Mouse (Mus musculus): ENCODE data around the gene Myo1h.

Myo1h gene

GRCm38 (mm10) chr5:114288874-114289273, at the start of gene Myo1h:
Gene Myo1h (plus strand): TSS chr5:114289166.
- no peak for DNase-seq (ENCODE audit: low spot score)

- DNase-seq (ENCODE audit: low spot score) = no peak
Measured at GRCm38 (mm10) chr5:114239737-114240136, 49.2 kb upstream of the Myo1h start.

DNA sequence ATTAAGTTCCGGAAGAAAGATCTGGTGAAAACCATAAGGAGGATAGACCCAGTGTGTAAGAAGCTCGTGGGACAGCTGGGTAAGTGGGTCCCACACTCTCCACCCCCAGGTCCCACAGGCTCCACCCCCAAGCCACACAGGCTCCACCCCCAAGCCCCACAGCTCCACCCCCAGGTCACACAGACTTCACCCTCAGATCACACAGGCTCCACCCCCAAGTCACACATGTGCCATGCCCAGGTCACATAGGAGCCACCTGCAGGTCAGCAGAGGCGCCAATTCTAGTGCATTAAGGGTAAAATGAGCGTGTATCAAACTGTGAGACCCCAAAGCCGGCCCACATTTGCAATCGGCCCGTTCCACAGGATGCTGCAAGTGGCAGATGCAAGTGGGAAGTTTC, 42.5 kb upstream of the Myo1h start:
- DNase-seq (ENCODE audit: low spot score) = no peak

- no peak for DNase-seq (ENCODE audit: low spot score)
Measured at GRCm38 (mm10) chr5:114248174-114248589, 40.8 kb upstream of the Myo1h start.

GRCm38 (mm10) chr5:114259495-114259894, 29.5 kb upstream of the Myo1h start:
- no peak for DNase-seq (ENCODE audit: low spot score)

DNA sequence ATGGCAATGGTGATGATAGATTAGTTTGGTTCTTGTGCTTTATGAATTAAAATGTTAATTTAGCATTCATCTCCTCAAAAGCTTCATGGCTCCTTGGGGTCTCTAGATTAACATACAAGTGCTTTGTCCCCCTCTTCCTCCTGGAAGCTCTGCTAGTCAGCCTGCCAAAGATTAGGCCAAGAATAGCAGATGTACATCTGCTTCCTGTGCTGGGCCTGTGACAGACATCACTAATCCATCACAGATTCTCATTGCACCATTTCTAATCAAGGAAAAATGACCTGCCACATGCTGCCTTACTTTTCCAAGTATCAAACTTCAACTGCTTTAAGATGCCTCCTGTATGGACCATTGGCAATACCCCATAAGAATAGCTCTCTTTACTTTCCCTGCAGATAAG, 27.5 kb upstream of the Myo1h start:
- no peak for DNase-seq (ENCODE audit: low spot score)

- no peak for DNase-seq (ENCODE audit: low spot score)
Measured at GRCm38 (mm10) chr5:114264030-114264459, 24.9 kb upstream of the Myo1h start.

- DNase-seq (ENCODE audit: low spot score) = no peak
Measured at GRCm38 (mm10) chr5:114264791-114265190, 24.2 kb upstream of the Myo1h start.

GRCm38 (mm10) chr5:114268646-114269045, 20.3 kb upstream of the Myo1h start:
- no peak for DNase-seq (ENCODE audit: low spot score)

- no peak for DNase-seq (ENCODE audit: low spot score)
Measured at GRCm38 (mm10) chr5:114269499-114269898, 19.5 kb upstream of the Myo1h start.

GRCm38 (mm10) chr5:114269984-114270383, 19.0 kb upstream of the Myo1h start:
- no peak for DNase-seq (ENCODE audit: low spot score)

DNA sequence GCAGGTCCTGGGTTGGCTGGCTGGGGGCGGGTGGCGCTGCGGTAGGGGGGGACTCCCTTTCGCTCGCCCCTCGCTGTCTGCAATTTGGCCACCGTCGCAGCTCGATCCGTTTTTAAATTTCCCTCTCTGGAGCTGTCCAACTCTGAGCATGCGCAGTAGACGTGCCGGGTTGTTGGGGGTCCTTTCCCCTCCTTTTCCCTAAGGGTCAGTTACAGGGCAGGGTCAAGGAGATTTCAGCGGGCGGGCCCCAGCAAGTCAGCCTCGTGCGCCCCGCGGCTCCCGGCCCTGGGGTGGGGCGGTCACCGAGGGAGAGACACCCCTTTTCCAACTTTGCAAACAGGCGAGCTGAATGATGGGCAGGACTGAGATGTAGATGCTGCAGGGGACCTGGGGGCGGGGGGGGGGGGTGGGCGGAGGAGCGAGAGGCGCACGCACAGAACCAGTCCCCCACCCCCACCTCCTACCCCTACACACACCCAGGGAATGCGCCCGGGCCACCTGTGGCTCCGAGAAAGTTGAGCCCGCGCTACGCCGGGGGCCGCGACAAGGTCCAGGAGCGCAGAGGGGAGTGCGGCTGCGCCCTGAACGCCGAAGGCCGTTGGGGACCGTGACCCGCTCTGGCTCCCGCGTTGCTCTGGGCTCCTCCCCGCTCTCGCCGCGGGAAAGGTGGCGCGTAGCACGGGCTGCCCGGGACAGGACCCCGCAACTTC, 15.1 kb upstream of the Myo1h start, which contains the start of gene Foxn4:
Gene Foxn4, minus strand, starts transcription at position 115 of the 710 bp plus-strand sequence.
- DNase-seq (ENCODE audit: low spot score) = no peak

DNA sequence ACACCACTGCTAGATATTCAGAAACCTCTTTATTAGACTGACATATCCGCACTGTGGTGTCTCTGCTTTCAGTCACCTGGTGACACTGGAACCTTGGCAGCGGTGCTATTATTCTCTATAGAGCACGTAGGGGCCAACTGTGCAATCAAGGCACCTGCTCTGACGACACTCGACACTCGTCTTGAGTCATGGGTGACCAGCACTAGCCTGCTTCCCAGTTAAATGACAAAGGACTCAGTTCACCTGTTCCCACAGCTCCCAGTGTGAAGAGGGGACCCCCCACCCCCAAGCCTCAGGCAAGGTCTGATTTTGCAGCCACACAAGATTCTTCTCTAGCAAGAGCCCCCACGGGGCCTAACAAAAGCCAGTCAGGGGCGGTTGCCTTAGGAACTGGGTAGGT, 13.6 kb upstream of the Myo1h start:
- DNase-seq (ENCODE audit: low spot score) = no peak

DNA sequence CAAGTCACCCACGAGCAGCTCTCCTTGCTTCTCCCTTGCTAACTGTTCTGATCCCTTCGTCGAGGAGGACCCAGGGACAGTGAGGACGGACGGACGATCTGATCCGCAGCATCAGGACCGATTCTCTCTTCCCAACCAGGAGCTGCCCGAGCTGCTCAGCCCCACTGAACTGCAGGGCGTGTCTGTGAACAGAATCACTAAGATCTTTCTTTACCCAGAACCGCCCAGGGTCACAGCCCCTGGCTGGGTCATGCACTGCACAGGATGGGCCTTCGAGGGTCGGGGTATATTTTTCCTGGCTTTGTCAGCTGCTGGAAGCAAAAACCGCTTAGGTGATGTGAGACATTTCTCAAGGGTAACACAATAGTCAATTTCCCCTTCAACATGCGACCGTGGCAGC, 13.0 kb upstream of the Myo1h start:
- DNase-seq (ENCODE audit: low spot score) = no peak

GRCm38 (mm10) chr5:114279382-114280143, 9.4 kb upstream of the Myo1h start:
- no peak for DNase-seq (ENCODE audit: low spot score)

- DNase-seq (ENCODE audit: low spot score) = no peak
Measured at GRCm38 (mm10) chr5:114282346-114282745, 6.6 kb upstream of the Myo1h start.

DNA sequence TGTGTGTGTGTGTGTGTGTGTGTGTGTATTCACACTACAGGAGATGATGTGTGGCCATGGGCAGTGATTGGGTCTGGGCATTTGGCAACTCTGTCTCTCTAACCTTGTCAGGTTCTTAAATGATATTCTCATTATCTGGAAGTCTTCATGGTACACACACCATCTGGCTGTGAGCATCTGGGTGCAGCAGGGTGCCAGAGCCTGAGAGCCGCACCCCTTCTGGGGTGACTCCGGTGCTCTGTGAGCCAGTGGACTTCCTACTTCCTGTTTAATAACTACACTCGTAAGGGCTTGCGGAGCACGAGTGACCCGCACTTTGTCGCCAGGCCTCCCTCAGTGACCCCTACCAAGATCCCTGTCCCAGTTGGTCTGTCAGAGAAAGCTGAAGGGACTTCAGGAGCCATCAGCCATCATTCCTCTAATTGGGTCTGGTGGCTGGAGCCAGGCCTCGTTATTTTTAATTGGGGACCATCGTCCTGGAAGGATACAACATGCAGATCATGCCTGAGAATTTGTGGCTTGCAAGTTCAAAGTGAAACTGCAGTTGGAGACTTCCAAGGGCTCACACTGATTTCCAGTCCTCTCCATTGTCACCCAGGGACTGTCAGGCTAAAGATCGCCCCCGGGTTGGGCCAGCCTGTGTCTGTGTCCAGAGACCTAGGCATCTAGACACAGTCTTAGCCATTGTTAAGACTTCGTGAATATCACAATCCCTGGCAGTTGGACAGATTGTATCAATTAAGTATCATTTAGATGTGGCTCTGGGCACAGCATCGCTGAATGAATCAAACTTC, 4.2 kb upstream of the Myo1h start:
- DNase-seq (ENCODE audit: low spot score) = no peak

DNA sequence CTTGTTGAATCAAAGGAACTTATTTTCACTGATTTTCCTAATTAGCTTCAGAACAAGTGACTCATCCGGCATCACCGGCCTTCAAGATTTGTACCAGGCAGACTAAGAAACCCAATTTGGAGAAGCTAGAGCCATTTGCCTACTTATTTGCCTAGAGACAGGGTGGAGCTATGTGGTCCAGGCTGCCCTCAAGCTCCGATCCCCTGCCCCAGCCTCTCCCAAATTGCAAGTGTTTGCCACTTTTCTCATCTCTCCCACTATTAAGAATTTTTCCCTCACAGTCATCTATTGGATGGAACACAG, 3.6 kb upstream of the Myo1h start:
- peak; percentile 22 for DNase-seq (ENCODE audit: low spot score)

DNA sequence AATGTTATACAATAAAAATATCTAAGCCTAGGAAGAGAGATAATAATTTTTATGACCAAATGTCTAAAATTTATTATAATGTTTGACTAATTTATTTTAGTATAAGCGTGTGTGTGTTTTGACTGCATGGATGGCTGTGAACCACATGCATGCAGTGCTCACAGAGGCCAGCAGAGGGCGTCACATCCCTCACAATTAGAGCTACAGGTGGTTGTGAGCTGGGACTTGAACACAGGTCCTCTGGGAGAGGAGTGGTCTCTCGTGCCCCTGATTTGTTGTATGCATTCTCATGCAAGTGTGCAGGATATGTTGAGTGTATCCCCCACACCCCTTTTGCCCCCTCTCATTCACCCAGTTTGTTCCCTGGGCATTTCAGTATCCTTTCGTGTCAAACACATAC, 2.9 kb upstream of the Myo1h start:
- no peak for DNase-seq (ENCODE audit: low spot score)

GRCm38 (mm10) chr5:114286872-114287571, 1.9 kb upstream of the Myo1h start:
- no peak for DNase-seq (ENCODE audit: low spot score)

GRCm38 (mm10) chr5:114288396-114288795, 570 bp upstream of the Myo1h start:
- DNase-seq (ENCODE audit: low spot score) = no peak

DNA sequence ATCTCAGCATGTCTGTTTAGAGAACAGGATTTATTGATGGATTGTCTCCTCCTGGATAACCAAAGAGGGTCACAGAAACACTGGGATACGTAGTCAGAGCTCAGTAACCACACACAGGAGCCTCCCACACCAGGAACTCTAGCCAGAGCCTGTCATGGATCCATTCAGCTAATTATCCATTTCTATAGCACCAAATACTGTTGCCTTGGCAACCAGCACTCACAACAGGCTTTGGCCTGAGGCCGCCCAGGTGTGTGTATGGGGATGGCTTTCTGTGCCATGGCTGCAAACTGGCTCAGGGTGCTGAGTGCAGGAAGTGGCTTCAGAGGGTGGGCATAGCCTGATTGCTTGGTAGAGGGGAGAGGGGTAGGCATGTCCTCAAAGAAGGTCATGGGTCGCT, 1.0 kb downstream of the Myo1h start:
- DNase-seq (ENCODE audit: low spot score) = no peak
